Mouse (Mus musculus) kidney, postnatal 0 days (tissue): ENCODE data around the gene Morn3. TPM values are rescaled to one million over a fixed set of nuclear protein-coding genes. Genes with fewer than 3 reads are reported as not detected.

Experiments
- ATAC-seq: fragments of 200-750 bp; cut with Nextera tagmentation; replicated peaks from 2 replicates; pipeline ENCODE4 v1.8.0; 2017; ENCODE audit warnings: low read depth, moderate number of reproducible peaks, moderate TSS enrichment, moderate library complexity; ENCODE audit not compliant: low FRiP score
- DNase-seq: peaks from one replicate; pipeline ENCODE4 v3.0.0-alpha.2; 2016; ENCODE audit warnings: low spot score
- H3K27ac ChIP-seq: fragments of 300-500 bp; sonication (generic); 2 replicates; pipeline ENCODE4 v1.5.1; 2014; ENCODE audit warnings: mild to moderate bottlenecking
- H3K27me3 ChIP-seq: fragments of 300-500 bp; sonication (generic); 2 replicates; pipeline ENCODE4 v1.6.1; 2014; ENCODE audit warnings: low read length, mixed read lengths; ENCODE audit not compliant: insufficient read depth
- H3K36me3 ChIP-seq: fragments of 300-500 bp; sonication (generic); 2 replicates; pipeline ENCODE4 v1.6.1; 2014; ENCODE audit warnings: low read length, mixed read lengths; ENCODE audit not compliant: insufficient read depth
- H3K4me1 ChIP-seq: fragments of 300-500 bp; sonication (generic); replicated peaks from 2 replicates; pipeline ENCODE4 v1.6.1; 2014; ENCODE audit warnings: antibody characterized with exemption, low read length, mixed read lengths; ENCODE audit not compliant: insufficient read depth
- H3K4me2 ChIP-seq: fragments of 300-500 bp; sonication (generic); 2 replicates; pipeline ENCODE4 v1.6.1; 2014; ENCODE audit warnings: mild to moderate bottlenecking, low read length, moderate library complexity, mixed read lengths
- H3K4me3 ChIP-seq: fragments of 300-500 bp; sonication (generic); replicated peaks from 2 replicates; pipeline ENCODE4 v1.5.1; 2014; ENCODE audit warnings: low read depth, low read length
- H3K9ac ChIP-seq: fragments of 300-500 bp; sonication (generic); 2 replicates; pipeline ENCODE4 v1.6.1; 2014; ENCODE audit warnings: low read depth, low read length
- H3K9me3 ChIP-seq: fragments of 300-500 bp; sonication (generic); replicated peaks from 2 replicates; pipeline ENCODE4 v1.6.1; 2016; ENCODE audit warnings: low read length, inconsistent platforms, mixed read lengths
- CTCF ChIP-seq: IDR thresholded peaks from 2 replicates; pipeline ENCODE4 v1.5.1; 2016; ENCODE audit warnings: antibody characterized with exemption, low read depth, mild to moderate bottlenecking, moderate library complexity
- WGBS: fragments of 180-500 bp; shearing (Covaris S2); extraction: QIAGEN DNeasy Blood & Tissue Kit; methylation state at CpG from one replicate; pipeline ENCODE4 v1.1.7; 2014; 5-methylcytosine and 5-hydroxymethylcytosine counted together
- polyA plus RNA-seq: library from polyadenylated mRNA; unstranded; fragments of >200 nt; fragmentation: Nextera tagmentation; extraction: Ambion mirVana; gene quantifications from 2 replicates; pipeline ENCODE4 v1.2.1, GENCODE M21; 2015

Morn3 gene
- 0.46 TPM in 1 of 2 replicates, not detected in the other for polyA plus RNA-seq

DNA sequence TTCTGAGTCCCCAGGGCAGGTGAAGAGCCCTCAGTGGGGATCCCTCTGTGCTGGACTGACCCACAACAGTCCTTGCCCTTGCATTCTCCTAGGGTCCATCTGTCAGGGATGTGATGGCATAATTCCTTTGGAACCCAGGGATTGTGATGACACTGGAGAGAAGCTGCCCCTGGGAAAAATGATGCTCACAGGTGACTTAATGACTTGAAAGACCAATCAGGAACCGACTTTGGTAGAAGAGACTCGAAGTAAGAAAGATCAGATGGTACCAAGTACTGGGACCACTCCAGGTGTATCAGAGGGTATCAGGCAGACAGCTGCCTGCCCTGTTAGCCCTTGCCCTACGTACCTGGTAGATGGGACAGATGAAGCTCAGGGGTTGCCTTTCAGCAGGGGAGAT lies at the start of gene Morn3:
Morn3 (minus strand) TSS at position 101 of the 400 bp plus-strand sequence.
- Histone ChIP-seq H3K27ac (no peak within 1 kb of the TSS), H3K4me1 (no peaks in the 10 kb centered on the region), H3K27me3 (no peaks in the 10 kb centered on the region), H3K4me3 (no peak within 1 kb of the TSS), H3K9me3 (no peaks in the 10 kb centered on the region), H3K9ac (no peak within 1 kb of the TSS), H3K4me2 (no peak within 1 kb of the TSS), H3K36me3 (no peaks in the 10 kb centered on the region)
- TF ChIP-seq CTCF: no peak
- ATAC-seq (no peak), DNase-seq (no peak)
- 80% methylated on average over 3 of the region's 3 CpGs for WGBS

DNA sequence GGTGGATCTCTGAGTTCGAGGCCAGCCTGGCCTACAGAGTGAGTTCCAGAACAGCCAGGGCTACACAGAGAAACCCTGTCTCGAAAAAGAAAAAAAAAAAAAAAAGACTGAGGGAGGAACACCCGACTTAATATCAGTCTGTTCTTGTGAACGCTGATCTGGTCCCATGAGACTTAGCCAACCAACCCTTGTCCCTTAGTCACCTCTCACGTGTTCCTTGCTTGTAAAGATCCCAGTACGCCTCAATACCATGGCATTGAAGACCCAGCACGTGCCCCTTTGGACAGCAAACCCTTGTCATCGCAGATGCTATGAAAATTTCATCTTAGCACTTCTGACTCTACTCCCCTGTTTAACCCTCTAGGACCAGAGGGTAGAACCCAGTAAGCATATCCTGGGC lies 49.5 kb upstream of the Morn3 start:
- H3K4me3 ChIP-seq: no peak overlapping the region
- H3K27ac ChIP-seq: no peak overlapping the region
- WGBS: 95% methylated on average over 7 of the region's 8 CpGs
- no peak for DNase-seq
- ATAC-seq: no peak
- no peak overlapping the region for H3K9ac ChIP-seq
- H3K9me3 ChIP-seq: no peaks in the 10 kb centered on the region
- H3K36me3 ChIP-seq: peaks cover 7% of the 10 kb centered on the region; the same call in 1 of the 2 replicates
- no peaks in the 10 kb centered on the region for H3K27me3 ChIP-seq
- H3K4me1 ChIP-seq: no peaks in the 10 kb centered on the region
- H3K4me2 ChIP-seq: no peak overlapping the region
- no peak for TF ChIP-seq CTCF

DNA sequence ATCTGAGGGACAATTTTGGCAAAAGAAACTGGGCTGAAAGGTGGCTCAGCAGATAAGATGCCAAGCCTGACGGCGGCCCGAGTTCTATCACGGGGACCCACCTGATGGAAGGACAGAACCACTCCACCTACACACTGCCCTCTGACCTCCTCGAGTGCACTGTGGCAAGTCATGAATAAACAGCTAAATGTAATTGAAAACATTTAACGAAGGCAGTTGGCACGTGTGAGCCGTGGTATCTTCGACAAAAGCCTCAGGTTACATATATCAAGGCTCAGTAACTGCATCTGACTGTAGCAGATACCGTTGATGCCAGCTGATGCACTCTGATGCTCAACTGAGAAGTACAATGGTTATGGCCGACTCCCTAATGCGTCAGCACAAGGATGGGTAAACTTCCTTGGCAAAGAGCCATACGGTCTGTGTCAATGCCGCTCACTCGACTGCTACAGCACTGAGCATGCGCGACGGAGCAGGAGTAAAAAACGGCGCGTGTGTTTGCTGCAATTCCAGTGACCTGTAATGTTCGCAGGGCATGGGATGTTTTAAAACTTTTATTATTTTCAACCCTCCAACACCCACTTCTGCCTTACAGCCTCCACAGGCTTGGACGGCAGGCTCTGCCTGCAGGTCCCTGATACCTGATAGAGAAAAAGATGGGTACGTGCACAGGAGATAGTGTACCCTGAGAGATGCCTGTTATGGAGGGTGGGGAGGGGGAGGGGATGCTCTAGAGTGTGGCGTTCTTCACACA lies 47.6 kb upstream of the Morn3 start:
- Histone ChIP-seq H3K4me2 (peak overlapping the region; percentile 42), H3K9ac (no peak overlapping the region), H3K4me1 (no peaks in the 10 kb centered on the region), H3K4me3 (no peak overlapping the region), H3K27me3 (no peaks in the 10 kb centered on the region), H3K9me3 (no peaks in the 10 kb centered on the region), H3K27ac (no peak overlapping the region), H3K36me3 (0 out of 2 replicates have a peak, but pooled peaks cover 3% of the 10 kb centered on the region)
- TF ChIP-seq CTCF: no peak
- peak; percentile 68 for DNase-seq
- ATAC-seq: peak; percentile 54; the same call in 1 of the 2 replicates
- 47% methylated on average over 25 of the region's 25 CpGs for WGBS

GRCm38 (mm10) chr5:123093077-123093633 lies 46.3 kb upstream of the Morn3 start:
- no peak for ATAC-seq
- whole genome bisulfite sequencing: 76% methylated on average over 14 of the region's 14 CpGs
- no peaks in the 10 kb centered on the region for H3K36me3 ChIP-seq
- H3K9ac ChIP-seq: no peak overlapping the region
- no peaks in the 10 kb centered on the region for H3K9me3 ChIP-seq
- no peak for DNase-seq
- H3K27me3 ChIP-seq: no peaks in the 10 kb centered on the region
- TF ChIP-seq CTCF: no peak
- no peaks in the 10 kb centered on the region for H3K4me1 ChIP-seq
- no peak overlapping the region for H3K4me2 ChIP-seq
- H3K4me3 ChIP-seq: no peak overlapping the region
- no peak overlapping the region for H3K27ac ChIP-seq

GRCm38 (mm10) chr5:123090560-123091306 lies 43.9 kb upstream of the Morn3 start:
- WGBS: 91% methylated on average over 10 of the region's 10 CpGs
- Histone ChIP-seq H3K27ac (no peak overlapping the region), H3K9me3 (no peaks in the 10 kb centered on the region), H3K4me1 (no peaks in the 10 kb centered on the region), H3K36me3 (no peaks in the 10 kb centered on the region), H3K9ac (no peak overlapping the region), H3K4me3 (no peak overlapping the region), H3K27me3 (no peaks in the 10 kb centered on the region), H3K4me2 (no peak overlapping the region)
- ATAC-seq: no peak
- DNase-seq: no peak
- TF ChIP-seq CTCF: no peak

DNA sequence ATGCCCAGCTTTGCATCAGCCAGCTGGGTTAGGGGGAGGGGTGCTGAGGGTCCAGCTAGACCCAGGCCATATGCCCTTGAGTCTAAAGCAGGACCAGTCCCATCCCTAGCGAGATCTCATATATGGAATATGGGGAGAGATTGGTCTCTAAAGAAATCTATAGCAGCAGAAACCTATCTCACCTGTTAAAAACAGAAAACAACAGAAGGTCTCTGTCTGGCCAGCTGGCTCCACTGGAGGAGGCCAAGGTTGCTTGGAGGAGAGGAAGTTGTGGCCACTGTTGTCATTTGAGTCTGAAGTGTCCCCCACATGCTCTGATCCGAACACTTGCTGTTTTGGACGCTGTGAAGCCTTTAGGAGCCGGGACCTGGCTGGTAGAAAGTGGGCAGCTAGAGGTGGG lies 42.0 kb upstream of the Morn3 start:
- H3K27ac ChIP-seq: no peak overlapping the region
- no peaks in the 10 kb centered on the region for H3K4me1 ChIP-seq
- no peaks in the 10 kb centered on the region for H3K9me3 ChIP-seq
- no peak overlapping the region for H3K4me3 ChIP-seq
- no peak for ATAC-seq
- H3K36me3 ChIP-seq: no peaks in the 10 kb centered on the region
- no peak for TF ChIP-seq CTCF
- H3K9ac ChIP-seq: no peak overlapping the region
- 87% methylated on average over 4 of the region's 4 CpGs for WGBS
- DNase-seq: no peak
- H3K27me3 ChIP-seq: no peaks in the 10 kb centered on the region
- no peak overlapping the region for H3K4me2 ChIP-seq
